Mouse (Mus musculus): Measurements from ENCODE around the gene Ermap.

Ermap gene

GRCm38 (mm10) chr4:119133306-119133705, 56.5 kb downstream of the Ermap start:
- no peak for DNase-seq

- no peak for DNase-seq
These were observed 58.5 kb downstream of the Ermap start for GRCm38 (mm10) chr4:119131189-119131910.

GRCm38 (mm10) chr4:119129096-119129495, 60.7 kb downstream of the Ermap start:
- no peak for DNase-seq

- DNase-seq = no peak
These were observed 61.3 kb downstream of the Ermap start for GRCm38 (mm10) chr4:119128547-119128946.

- DNase-seq = no peak
These were observed 62.6 kb downstream of the Ermap start for GRCm38 (mm10) chr4:119127229-119127628.

GRCm38 (mm10) chr4:119125577-119126270, 64.1 kb downstream of the Ermap start:
- DNase-seq = no peak
